Mouse (Mus musculus) heart, adult 2 months (tissue): ENCODE data around the gene 1700020N01Rik.

ENCODE experiments used
- CTCF ChIP-seq: fragments of 200-600 bp; IDR thresholded peaks from 2 replicates; pipeline ENCODE4 v1.8.1; 2022; ENCODE audit warnings: antibody characterized with exemption, mild to moderate bottlenecking, moderate library complexity
- EP300 ChIP-seq: fragments of 200-500 bp; IDR thresholded peaks from 2 replicates; pipeline ENCODE4 v1.6.1; 2011; ENCODE audit warnings: low read depth, low read length, control low read depth; ENCODE audit not compliant: insufficient read depth

DNA sequence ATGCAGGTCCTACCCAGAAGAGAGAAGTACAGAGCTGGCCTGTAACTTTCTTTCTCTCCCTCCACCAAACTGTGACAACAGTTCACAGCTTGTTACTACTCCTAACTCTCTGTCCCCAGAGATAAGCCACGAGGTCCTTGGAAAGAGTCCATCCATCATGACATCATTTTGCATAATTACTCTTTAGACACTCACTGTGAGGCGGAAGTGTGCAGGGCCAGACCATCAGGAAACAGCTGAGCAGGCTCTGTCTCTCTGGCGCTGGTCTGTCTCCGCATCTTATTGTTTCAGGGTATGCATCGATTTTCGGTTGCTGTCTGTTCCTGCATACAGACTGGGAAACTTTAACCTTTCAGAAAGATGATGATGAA lies 43.8 kb downstream of the 1700020N01Rik start:
- no peak for TF ChIP-seq CTCF
- TF ChIP-seq EP300: peak; percentile 69; the same call in 1 of the 2 replicates
